Mouse (Mus musculus): ENCODE results near the gene Ano9.

- no peak for TF ChIP-seq POLR2A (IDR thresholded peaks at IDR 0.05; ENCODE audit: insufficient read depth, low read length)
- TF ChIP-seq CTCF (IDR thresholded peaks at IDR 0.05; ENCODE audit: low read depth, low read length), result no peak
Measured at GRCm38 (mm10) chr7:141155362-141155761, 37.8 kb upstream of the Ano9 start.

Measured in ES-Bruce4 (cell line).